Mouse (Mus musculus): Measurements from ENCODE around the gene Txn1. TPM values are rescaled to one million over a fixed set of nuclear protein-coding genes. Genes with fewer than 3 reads are reported as not detected.

Gene Txn1
- total and polyA plus RNA-seq, 2 experiments from 2014 or later = 96.5 to 352 TPM

DNA sequence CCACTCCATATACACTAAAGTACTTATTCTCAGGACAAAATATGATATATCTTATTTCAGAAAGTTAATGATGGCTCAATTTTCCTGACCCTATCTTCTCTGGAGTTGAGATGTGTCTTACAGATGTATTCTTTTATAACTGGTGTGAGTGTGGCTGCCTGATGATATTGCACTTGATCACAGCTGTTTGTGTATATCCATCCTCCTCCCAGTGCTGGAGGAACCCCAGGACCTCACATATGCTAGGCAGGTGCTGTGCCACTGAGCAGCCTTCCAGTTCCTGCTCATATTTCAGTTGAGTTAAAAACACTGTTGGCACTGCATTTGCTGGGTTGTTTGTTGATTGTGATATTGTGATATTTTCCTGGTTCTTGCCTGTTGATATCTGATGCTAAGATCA lies 14.1 kb upstream of the Txn1 start:
- no peak for DNase-seq (ENCODE audit: low spot score)
- Histone ChIP-seq H3K4me1 (ENCODE audit: insufficient read depth, low read length) (no peaks in the 10 kb centered on the region), H3K4me3 (ENCODE audit: low read depth, low read length) (no peak overlapping the region), H3K9ac (replicated peaks; ENCODE audit: low read length, poor library complexity, severe bottlenecking) (no peak overlapping the region), H3K27me3 (ENCODE audit: insufficient read depth, low read length) (no peaks in the 10 kb centered on the region), H3K36me3 (ENCODE audit: insufficient read depth, low read length) (no peaks in the 10 kb centered on the region), H3K27ac (ENCODE audit: low read depth, low read length) (no peak overlapping the region), H3K9me3 (ENCODE audit: low read length) (no peaks in the 10 kb centered on the region), H3K4me2 (ENCODE audit: low read depth, low read length, poor library complexity, severe bottlenecking) (no peak overlapping the region)
- no peak for TF ChIP-seq CTCF (IDR thresholded peaks at IDR 0.05)
- no peak for ATAC-seq (ENCODE audit: low FRiP score)

DNA sequence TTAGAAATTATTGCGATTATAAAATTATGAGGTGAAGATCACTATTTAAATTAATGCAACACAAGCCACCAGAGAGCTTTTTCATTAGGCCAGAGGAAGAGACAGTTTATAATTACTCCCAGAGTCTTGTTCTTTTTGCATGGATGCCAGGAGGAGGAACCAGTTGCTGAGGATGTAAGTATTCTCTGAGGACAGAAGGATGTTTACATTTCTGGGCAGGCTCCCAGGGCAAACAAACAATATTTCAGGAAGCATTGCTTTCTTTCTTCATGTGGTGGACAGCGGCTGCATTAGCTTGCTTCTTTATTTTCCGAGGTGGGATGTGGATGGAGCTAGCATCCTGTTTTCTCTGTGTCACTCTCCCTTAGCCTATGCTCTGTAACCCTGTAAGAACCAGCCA lies 11.0 kb upstream of the Txn1 start:
- ATAC-seq (ENCODE audit: low FRiP score) (no peak), DNase-seq (ENCODE audit: low spot score) (no peak)
- H3K9ac ChIP-seq (replicated peaks; ENCODE audit: low read length, poor library complexity, severe bottlenecking) = no peak overlapping the region
- no peak for TF ChIP-seq CTCF (IDR thresholded peaks at IDR 0.05)
- H3K4me3 ChIP-seq (ENCODE audit: low read depth, low read length) = no peak overlapping the region
- H3K27ac ChIP-seq (ENCODE audit: low read depth, low read length) = no peak overlapping the region
- H3K4me2 ChIP-seq (ENCODE audit: low read depth, low read length, poor library complexity, severe bottlenecking) = no peak overlapping the region
- 65% methylated on average over 3 of the region's 3 CpGs for WGBS
- no peaks in the 10 kb centered on the region for H3K27me3 ChIP-seq (ENCODE audit: insufficient read depth, low read length)
- no peaks in the 10 kb centered on the region for H3K9me3 ChIP-seq (ENCODE audit: low read length)
- H3K36me3 ChIP-seq (ENCODE audit: insufficient read depth, low read length) = no peaks in the 10 kb centered on the region
- H3K4me1 ChIP-seq (ENCODE audit: insufficient read depth, low read length) = no peaks in the 10 kb centered on the region

DNA sequence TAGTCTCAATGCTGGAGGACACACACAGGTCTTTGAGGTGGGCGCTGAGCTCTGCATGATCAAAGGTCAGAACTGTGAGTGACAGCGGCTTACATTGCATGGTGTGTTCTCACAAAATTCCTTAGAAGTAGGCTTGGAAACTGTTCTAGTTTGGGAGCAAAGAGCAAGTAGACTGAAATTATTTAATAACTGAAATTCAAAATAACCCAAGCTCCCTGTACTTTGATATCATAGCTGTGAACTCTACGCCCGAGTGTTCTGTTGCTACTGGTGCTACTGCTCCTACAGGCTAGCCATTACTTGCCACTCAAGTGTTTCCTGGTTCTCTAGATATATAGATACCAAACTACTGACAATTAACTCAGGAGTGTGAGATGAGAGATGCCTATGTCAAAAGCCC lies 9.3 kb upstream of the Txn1 start:
- H3K4me1 ChIP-seq (ENCODE audit: insufficient read depth, low read length) = no peaks in the 10 kb centered on the region
- 93% methylated on average over 4 of the region's 4 CpGs for WGBS
- H3K36me3 ChIP-seq (ENCODE audit: insufficient read depth, low read length) = no peaks in the 10 kb centered on the region
- no peak overlapping the region for H3K4me2 ChIP-seq (ENCODE audit: low read depth, low read length, poor library complexity, severe bottlenecking)
- DNase-seq (ENCODE audit: low spot score) = no peak
- H3K27me3 ChIP-seq (ENCODE audit: insufficient read depth, low read length) = no peaks in the 10 kb centered on the region
- no peak for ATAC-seq (ENCODE audit: low FRiP score)
- no peak overlapping the region for H3K4me3 ChIP-seq (ENCODE audit: low read depth, low read length)
- H3K9me3 ChIP-seq (ENCODE audit: low read length) = no peaks in the 10 kb centered on the region
- no peak overlapping the region for H3K9ac ChIP-seq (replicated peaks; ENCODE audit: low read length, poor library complexity, severe bottlenecking)
- no peak for TF ChIP-seq CTCF (IDR thresholded peaks at IDR 0.05)
- no peak overlapping the region for H3K27ac ChIP-seq (ENCODE audit: low read depth, low read length)

DNA sequence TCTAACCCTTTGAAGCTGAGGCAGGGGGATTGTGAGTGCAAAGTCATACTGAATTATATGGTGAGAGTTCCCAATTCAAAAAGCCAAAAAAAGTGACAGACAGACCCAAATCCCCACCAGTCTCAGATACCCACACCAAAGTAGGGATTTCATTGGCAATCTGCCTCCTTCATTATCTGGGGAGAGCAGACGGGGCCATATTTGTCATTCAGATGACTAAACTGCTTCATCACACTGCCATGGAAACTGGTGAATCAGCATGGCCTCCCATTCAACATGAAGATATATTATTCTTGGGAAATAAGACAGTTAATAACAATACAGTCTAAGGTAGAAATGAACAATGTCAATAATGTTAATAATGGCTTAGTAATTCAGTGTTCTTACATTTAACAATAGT lies 7.9 kb upstream of the Txn1 start:
- no peak overlapping the region for H3K4me3 ChIP-seq (ENCODE audit: low read depth, low read length)
- no peaks in the 10 kb centered on the region for H3K27me3 ChIP-seq (ENCODE audit: insufficient read depth, low read length)
- TF ChIP-seq CTCF (IDR thresholded peaks at IDR 0.05) = no peak
- DNase-seq (ENCODE audit: low spot score) (peak; percentile 29), ATAC-seq (ENCODE audit: low FRiP score) (no peak)
- H3K4me1 ChIP-seq (ENCODE audit: insufficient read depth, low read length) = no peaks in the 10 kb centered on the region
- no peaks in the 10 kb centered on the region for H3K9me3 ChIP-seq (ENCODE audit: low read length)
- H3K27ac ChIP-seq (ENCODE audit: low read depth, low read length) = no peak overlapping the region
- H3K9ac ChIP-seq (replicated peaks; ENCODE audit: low read length, poor library complexity, severe bottlenecking) = no peak overlapping the region
- 23% methylated on average over 1 of the region's 1 CpGs for WGBS
- H3K4me2 ChIP-seq (ENCODE audit: low read depth, low read length, poor library complexity, severe bottlenecking) = no peak overlapping the region
- no peaks in the 10 kb centered on the region for H3K36me3 ChIP-seq (ENCODE audit: insufficient read depth, low read length)

DNA sequence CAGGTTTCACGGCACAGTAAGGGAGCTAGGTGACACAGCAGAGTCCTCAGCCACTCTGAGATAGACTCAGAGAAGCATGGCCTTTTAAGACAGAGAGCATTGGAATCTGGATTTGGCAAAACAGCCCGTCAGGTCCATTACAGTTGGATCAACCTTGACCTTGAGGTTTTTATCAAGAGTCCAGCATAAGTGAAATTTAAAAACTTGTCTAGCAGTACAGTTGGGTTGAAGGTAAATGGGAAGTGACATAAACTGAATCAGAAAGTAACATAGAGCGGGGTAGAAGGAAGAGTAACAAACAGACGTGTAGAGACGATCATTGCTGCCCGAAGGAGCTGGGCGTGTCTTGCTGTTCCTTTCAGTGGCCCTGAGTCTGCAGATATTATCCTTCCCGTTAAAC lies 2.8 kb upstream of the Txn1 start:
- no peak overlapping the region for H3K4me2 ChIP-seq (ENCODE audit: low read depth, low read length, poor library complexity, severe bottlenecking)
- H3K9ac ChIP-seq (replicated peaks; ENCODE audit: low read length, poor library complexity, severe bottlenecking) = no peak overlapping the region
- no peaks in the 10 kb centered on the region for H3K27me3 ChIP-seq (ENCODE audit: insufficient read depth, low read length)
- H3K27ac ChIP-seq (ENCODE audit: low read depth, low read length) = no peak overlapping the region
- TF ChIP-seq CTCF (IDR thresholded peaks at IDR 0.05) = no peak
- H3K4me1 ChIP-seq (ENCODE audit: insufficient read depth, low read length) = no peaks in the 10 kb centered on the region
- no peaks in the 10 kb centered on the region for H3K9me3 ChIP-seq (ENCODE audit: low read length)
- DNase-seq (ENCODE audit: low spot score) (no peak), ATAC-seq (ENCODE audit: low FRiP score) (no peak)
- no peak overlapping the region for H3K4me3 ChIP-seq (ENCODE audit: low read depth, low read length)
- WGBS = 93% methylated on average over 8 of the region's 8 CpGs
- H3K36me3 ChIP-seq (ENCODE audit: insufficient read depth, low read length) = no peaks in the 10 kb centered on the region

DNA sequence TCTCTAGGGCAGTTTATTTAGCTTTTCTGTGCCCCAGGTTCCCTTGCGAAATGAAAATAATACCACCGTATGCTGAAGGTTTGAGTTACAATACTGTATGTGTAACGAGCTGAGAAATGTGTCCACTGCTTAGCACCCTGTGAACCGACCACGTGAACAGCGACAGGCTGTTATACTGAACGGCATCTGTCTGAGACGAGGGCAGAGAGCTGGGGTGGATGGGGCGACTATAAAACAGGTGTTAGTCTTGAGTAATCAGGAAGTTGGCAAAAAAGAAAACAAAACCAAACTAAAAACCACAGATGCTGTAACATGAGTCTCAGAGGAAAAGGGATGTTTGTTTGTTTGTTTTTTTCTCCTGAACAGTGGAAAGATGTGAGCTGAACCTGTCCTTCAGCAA lies 1.9 kb upstream of the Txn1 start:
- no peak overlapping the region for H3K4me2 ChIP-seq (ENCODE audit: low read depth, low read length, poor library complexity, severe bottlenecking)
- WGBS = 83% methylated on average over 9 of the region's 9 CpGs
- H3K4me3 ChIP-seq (ENCODE audit: low read depth, low read length) = no peak overlapping the region
- no peak for TF ChIP-seq CTCF (IDR thresholded peaks at IDR 0.05)
- ATAC-seq (ENCODE audit: low FRiP score) (no peak), DNase-seq (ENCODE audit: low spot score) (no peak)
- H3K36me3 ChIP-seq (ENCODE audit: insufficient read depth, low read length) = no peaks in the 10 kb centered on the region
- no peak overlapping the region for H3K9ac ChIP-seq (replicated peaks; ENCODE audit: low read length, poor library complexity, severe bottlenecking)
- no peak overlapping the region for H3K27ac ChIP-seq (ENCODE audit: low read depth, low read length)
- no peaks in the 10 kb centered on the region for H3K4me1 ChIP-seq (ENCODE audit: insufficient read depth, low read length)
- no peaks in the 10 kb centered on the region for H3K9me3 ChIP-seq (ENCODE audit: low read length)
- no peaks in the 10 kb centered on the region for H3K27me3 ChIP-seq (ENCODE audit: insufficient read depth, low read length)

All from midbrain, postnatal 0 days (tissue).